Mouse (Mus musculus): ENCODE results near the gene Usp16.

Usp16 gene

DNA sequence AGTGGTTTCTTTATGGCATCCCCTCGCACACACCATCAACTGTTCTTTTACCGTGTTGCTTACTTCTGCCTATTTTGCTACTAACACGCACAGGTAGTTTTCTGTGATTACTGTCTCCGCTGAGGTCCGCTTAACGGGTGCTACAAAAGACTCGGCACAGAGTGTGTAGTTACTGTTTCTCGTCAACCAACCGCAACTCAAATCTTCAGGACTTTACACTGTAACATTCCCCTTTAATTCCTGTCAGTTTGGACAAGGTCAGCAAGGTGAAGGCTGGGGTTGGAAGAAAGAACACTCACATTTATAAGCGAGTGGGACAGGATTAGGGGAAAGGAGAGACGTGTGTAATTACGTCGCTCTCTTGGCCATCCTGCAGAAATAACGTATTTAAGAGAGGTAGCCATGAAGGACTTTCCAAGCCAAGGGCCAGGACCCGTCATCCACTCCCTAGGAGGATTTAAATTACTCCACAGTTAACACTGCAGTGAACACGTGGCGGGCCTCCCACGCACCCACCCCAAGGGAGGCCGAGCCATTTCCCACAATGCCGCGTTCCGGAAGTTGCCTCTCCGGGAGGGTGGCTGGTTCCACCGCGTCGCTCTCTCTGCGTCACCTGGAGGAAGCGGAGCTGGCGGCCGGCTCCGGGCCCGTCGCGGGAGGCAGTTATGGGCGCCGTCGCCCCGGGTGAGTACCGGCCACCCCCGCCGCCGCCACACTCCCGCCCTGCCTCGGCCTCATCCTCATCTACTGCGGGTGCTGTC is at the start of gene Usp16:
Usp16 (plus strand) TSS at position 285 of the 761 bp plus-strand sequence.
- peak; percentile 92 for DNase-seq (ENCODE audit: low spot score)

- DNase-seq (ENCODE audit: low spot score) = no peak
These were observed 49.5 kb upstream of the Usp16 start for GRCm38 (mm10) chr16:87405001-87405400.

GRCm38 (mm10) chr16:87420662-87421061 is 33.8 kb upstream of the Usp16 start:
- no peak for DNase-seq (ENCODE audit: low spot score)

GRCm38 (mm10) chr16:87427516-87427915 is 27.0 kb upstream of the Usp16 start:
- no peak for DNase-seq (ENCODE audit: low spot score)

- DNase-seq (ENCODE audit: low spot score) = peak; percentile 95
These were observed 22.3 kb upstream of the Usp16 start, which contains the start of gene Ltn1 for GRCm38 (mm10) chr16:87432033-87432814. Gene Ltn1 (minus strand): TSS chr16:87432612.

- DNase-seq (ENCODE audit: low spot score) = no peak
These were observed 20.2 kb upstream of the Usp16 start for GRCm38 (mm10) chr16:87434266-87434665.

- no peak for DNase-seq (ENCODE audit: low spot score)
These were observed 19.6 kb upstream of the Usp16 start for GRCm38 (mm10) chr16:87434946-87435345.

- no peak for DNase-seq (ENCODE audit: low spot score)
These were observed 18.9 kb upstream of the Usp16 start for GRCm38 (mm10) chr16:87435411-87436205.

DNA sequence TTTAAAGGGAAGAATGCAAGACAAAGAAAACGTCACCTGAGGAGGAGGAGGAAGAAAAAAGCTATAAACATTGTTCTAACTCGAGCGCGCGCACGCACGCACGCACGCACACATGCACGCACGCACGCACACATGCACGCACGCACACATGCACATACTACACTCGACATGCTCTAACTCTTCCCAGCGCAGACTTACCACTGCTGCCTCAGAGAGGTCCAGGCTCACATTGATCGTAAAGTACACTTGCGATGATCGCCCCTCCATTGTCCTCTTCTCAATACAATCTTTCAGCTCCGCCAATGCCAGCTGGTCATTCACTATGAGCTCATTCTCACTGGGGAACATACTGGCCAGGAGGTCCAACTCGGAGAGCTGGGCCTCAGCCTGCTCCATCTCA is 17.4 kb upstream of the Usp16 start:
- no peak for DNase-seq (ENCODE audit: low spot score)

GRCm38 (mm10) chr16:87438697-87439096 is 15.8 kb upstream of the Usp16 start:
- DNase-seq (ENCODE audit: low spot score) = no peak

GRCm38 (mm10) chr16:87440184-87440686 is 14.3 kb upstream of the Usp16 start, which contains the start of gene Rwdd2b:
Gene Rwdd2b (minus strand): TSS chr16:87440573.
- peak; percentile 90 for DNase-seq (ENCODE audit: low spot score)

DNA sequence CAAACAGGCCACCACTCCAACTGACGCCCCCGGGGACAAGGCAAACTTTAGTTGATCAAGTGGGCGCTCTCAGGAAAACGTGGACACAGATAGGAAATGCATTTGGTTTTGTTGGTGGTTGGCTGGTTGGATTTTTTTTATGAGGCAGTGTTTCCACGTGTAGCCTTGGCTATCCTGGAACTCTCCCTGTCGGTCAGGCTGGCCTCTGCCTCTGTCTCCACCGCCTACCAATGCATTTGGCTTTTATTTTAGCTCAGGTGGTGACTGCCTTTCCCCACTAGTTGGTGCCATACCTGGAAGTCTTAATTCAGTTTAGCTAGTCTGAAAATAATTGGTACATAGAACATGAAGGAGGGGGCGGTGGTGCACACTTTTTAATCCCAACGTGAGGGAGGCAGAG is 13.4 kb upstream of the Usp16 start:
- no peak for DNase-seq (ENCODE audit: low spot score)

DNA sequence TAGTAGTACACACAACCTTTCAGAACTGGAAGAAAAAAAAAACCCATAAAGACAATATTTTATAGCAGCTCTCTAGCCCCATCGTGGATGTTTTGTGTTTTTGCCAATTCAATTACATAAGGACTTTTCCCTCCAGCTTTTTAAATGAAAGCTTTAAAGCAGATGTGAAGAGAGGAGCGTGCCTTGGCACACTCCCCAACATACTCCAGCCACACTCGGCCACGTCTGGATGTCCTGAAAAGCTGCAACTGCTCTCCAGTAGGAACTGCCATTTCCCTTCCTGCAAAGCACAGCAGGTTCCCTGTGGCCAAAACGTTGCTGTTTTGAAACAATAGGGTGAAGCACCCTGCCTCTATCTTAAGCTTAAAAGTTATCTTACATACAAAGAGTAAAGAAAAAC is 12.2 kb upstream of the Usp16 start:
- DNase-seq (ENCODE audit: low spot score) = no peak

GRCm38 (mm10) chr16:87443245-87443644 is 11.3 kb upstream of the Usp16 start:
- no peak for DNase-seq (ENCODE audit: low spot score)

DNA sequence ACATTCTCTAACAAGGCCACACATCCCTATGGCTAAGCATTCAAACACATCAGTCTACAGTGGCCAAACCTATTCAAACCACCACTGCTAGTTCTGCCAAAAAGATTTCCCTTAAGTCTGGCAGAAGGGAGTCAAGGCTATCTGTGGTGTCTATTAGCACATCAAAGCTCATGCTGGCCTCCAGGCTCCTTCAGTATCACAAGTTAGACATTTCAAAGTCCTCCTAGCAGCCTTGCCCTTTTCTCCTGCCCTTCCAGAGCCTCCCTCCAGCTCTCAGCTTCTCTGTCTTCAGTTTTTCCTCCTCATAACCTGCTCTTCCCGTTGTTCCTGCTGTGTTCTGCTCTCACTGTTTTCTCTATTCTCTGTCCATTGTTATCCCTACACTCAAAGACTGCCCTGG is 10.4 kb upstream of the Usp16 start:
- no peak for DNase-seq (ENCODE audit: low spot score)

GRCm38 (mm10) chr16:87445110-87445509 is 9.4 kb upstream of the Usp16 start:
- DNase-seq (ENCODE audit: low spot score) = no peak

DNA sequence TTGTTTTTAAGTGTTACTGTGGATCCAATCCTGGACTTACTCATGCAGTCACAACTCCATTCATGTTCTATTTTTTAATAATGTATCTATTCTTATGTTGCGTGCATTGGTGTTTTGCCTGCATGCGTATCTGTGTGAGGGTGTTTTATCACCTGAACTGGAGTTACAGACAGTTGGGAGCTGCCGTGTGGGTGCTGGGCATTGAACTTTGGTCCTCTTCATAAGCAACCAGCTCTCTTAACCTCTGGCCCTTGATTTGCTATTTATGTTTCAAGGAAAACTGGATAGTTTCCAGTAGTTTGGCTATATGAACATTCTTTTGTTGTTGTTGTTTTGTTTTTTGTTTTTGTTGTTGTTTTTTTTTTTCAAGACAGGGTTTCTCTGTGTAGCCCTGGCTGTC is 9.0 kb upstream of the Usp16 start:
- no peak for DNase-seq (ENCODE audit: low spot score)

DNA sequence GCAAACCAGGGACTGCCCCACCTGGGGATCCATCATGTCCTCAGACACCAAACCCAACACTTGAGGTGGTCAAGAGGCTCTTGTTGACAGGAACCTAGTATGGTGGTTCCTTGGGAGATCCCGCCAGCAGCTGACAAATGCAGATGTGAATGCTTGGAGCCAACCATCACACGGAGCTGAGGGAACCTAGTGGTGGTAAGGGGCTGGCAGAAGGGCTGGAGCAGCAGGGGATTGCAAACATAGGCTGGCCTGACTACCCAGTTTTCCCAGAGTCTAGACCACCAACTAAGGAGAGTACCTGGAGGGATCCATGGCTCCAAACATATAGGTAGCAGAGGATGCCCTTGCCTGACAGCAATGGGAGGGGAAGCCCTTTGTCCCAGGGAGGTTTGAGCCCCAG is 1.3 kb upstream of the Usp16 start:
- DNase-seq (ENCODE audit: low spot score) = no peak

DNA sequence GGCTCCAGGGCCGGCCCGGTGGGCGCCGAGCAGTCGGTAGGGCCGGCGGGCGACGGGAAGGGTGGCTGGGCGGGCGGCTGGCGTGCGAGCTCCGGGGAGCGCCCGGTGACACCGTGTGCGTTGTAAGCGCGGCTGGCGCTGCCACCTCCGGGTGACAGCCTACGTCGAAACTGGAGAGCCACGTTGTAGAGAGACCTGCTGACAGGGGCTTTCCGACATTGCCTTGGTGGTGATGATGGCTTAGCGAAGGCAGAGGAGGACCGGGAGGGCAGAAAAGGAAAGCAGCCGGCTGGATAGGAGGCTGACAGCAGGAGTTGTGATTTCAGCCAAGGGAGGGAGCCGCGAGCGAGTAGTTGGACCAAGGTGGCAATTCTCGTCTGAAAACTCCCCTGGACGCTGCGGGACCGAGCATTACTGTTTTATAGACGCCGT is 693 bp downstream of the Usp16 start:
- no peak for DNase-seq (ENCODE audit: low spot score)

DNA sequence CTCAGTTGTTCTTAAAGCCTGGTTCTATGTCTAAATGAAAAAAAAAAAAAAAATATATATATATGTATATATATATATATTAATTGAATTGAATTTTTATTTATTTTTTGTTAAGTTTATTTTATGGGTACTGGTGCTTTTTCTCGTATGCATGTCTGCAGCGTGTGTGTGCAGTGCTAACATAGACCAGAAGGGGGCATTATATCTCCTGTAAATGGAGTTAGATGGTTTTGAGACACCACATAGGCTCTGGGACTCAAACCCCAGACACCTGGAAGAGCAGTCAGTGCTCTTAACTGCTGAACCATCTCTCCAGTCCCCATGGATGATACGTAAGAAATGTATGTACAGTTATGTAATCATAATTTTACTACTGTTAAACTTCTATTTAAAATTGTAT is 4.2 kb downstream of the Usp16 start:
- no peak for DNase-seq (ENCODE audit: low spot score)

GRCm38 (mm10) chr16:87470579-87470978 is 16.1 kb downstream of the Usp16 start:
- DNase-seq (ENCODE audit: low spot score) = no peak

GRCm38 (mm10) chr16:87484367-87484766 is 29.9 kb downstream of the Usp16 start:
- no peak for DNase-seq (ENCODE audit: low spot score)
